Mouse (Mus musculus) layer of hippocampus, adult 9-10 months (tissue): ENCODE measurements around the gene Cxcl1.
"Not testable (repeated sequence)": the region's sequence is repeated elsewhere in the genome, so short reads cannot be mapped to it uniquely, and the experiment has no call there.

ENCODE experiments used
- DNase-seq: peaks from one replicate; pipeline ENCODE4 v3.0.0; 2022; ENCODE audit warnings: low spot score

Gene Cxcl1

GRCm38 (mm10) chr5:90890519-90891463, at the start of gene Cxcl1:
Gene Cxcl1 (plus strand): TSS chr5:90891241.
- DNase-seq: no peak

- DNase-seq: no peak
Observed at GRCm38 (mm10) chr5:90843891-90844290, 47.1 kb upstream of the Cxcl1 start.

DNA sequence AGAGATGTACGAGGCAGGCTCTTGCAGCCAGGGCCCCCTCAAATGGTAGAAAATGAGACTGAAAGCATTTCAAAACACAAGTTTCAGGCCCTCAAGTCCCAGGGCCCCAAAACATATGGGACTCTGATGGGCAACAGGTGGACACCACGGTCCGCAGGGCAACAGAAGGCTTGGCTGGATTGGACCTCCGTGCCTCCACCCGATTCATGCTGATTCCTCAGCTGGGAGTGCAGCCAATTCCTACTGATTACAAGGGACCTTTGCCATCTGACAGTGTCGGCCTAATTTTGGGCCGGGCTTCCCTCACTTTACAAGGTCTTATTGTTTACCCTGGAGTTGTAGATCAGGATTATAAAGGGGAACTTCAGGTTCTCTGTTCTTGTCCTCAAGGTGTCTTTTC, 40.9 kb upstream of the Cxcl1 start:
- not testable (repeated sequence) for DNase-seq

- not testable (repeated sequence) for DNase-seq
Observed at GRCm38 (mm10) chr5:90851391-90851790, 39.6 kb upstream of the Cxcl1 start.

GRCm38 (mm10) chr5:90853206-90853605, 37.8 kb upstream of the Cxcl1 start:
- DNase-seq: no peak

DNA sequence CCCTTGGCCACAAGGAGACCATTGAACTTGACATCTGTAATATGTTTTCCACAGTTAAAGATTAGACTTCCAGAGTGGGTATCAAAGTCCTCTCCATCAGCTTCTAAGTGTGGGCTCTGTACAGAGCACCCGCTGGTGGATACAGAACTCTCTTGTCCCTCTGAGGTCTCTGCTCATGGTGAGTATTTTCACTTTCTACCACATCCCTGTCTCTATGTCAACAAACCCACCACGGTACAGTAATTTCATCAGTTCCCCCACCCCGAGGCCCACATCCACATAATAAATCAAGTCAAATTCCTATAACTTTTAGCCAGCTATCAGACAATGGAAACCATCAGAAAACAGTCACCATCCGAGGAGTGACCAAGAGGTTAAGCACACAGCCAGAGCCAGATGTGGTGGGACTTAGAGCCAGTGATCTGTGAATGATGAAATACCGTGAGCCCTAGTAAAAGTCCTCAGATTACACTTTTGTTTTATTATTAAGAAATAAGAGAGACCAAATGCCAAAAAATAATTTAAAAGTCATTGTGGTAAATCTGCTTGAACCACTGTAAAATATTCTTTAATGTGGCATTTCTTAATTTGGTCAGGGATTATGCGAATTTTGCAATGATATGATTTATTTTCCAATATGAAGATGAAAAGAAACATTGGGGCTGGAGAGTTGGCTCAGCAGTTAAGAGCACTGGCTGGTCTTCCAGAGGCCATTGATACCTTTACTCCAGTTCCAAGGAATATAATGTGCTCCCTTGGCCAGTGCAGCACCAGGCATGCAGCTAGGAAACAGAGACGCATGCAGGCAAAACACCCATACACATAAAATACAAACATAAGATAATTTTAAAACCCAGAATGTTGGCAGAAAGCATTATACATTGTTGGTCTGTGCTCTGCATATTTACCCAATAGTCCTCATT, 35.5 kb upstream of the Cxcl1 start:
- DNase-seq: no peak

GRCm38 (mm10) chr5:90857463-90857862, 33.6 kb upstream of the Cxcl1 start:
- DNase-seq: no peak

DNA sequence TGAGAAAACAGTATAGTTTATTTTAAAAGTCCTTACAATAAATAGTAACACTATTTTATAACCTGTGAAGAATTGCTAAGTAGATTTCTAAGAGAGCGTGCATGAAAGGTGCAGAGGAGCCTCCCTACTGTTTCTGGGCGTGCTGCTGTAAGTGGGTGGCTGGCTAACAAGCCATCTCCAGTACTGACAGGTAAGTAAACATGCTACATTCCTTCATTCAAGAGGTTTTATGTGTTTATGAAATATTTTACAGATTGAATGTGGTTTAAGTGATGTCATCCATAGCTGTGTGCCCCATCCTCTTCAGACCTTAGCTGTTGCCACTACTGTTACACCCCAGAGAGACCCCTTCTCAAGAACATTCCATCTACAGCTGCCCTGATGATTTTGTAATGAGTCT, 32.6 kb upstream of the Cxcl1 start:
- no peak for DNase-seq

DNA sequence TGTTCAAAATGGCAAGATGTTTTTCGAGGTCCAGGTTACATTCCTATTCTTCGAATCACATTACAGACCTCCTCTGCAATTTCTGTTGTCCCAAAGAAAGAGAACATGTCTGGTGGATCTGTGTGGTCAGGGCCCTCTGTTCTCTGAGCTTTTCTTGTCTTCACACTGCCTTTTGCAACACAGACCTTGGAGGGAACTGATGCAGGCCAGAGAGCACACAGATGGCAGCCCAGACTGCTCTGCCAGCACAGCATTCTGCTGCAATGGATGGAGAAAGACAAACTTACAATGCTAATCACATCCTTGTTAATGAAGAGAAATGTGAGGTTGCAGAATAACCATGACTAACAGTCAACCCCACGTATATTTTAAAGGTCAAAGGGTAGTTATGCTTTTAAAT, 32.0 kb upstream of the Cxcl1 start:
- no peak for DNase-seq

DNA sequence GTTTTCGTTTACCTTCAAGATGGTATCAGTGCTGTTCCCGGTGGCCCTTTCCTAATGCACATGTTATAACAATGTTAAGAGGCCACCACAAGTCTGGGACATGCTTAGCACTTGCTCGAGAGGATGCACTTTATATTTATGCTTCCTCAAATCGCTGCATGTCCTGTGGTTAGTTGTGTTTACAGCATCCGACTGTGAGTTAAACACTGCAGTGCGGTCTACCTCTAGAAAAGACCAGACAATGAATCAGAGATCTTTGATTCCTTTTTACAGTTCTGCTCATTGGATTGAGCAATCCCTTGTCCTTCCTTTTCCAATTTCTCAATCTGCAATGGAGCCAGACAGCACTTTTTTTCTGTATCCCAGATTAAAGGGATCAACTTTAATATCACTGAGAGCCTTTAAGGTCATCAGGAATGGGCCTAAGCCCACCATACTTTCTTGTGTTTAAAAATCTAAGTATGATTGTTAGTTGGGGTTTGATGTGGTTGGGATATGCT, 29.1 kb upstream of the Cxcl1 start:
- DNase-seq: no peak

- no peak for DNase-seq
Observed at GRCm38 (mm10) chr5:90866770-90867169, 24.3 kb upstream of the Cxcl1 start.

DNA sequence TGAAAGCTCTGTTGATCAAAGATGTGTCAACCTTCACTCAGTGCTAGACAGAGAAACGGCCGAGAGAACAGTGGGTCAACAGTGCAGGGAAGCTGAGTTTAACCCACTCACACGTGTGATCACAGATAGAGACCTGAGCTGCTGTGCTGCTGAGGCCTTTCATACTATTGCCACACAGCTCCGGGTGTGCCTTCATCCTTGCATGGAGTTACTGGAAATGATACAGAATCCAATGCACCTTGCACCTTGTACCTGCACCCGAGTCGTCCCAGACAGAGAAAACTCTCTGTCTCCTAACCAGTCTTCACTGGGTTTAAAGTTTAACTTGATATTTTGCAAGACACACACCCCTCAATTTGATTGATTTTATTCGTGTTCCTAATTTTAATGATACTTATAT, 18.7 kb upstream of the Cxcl1 start:
- no peak for DNase-seq

GRCm38 (mm10) chr5:90876045-90876444, 15.0 kb upstream of the Cxcl1 start:
- DNase-seq: no peak

DNA sequence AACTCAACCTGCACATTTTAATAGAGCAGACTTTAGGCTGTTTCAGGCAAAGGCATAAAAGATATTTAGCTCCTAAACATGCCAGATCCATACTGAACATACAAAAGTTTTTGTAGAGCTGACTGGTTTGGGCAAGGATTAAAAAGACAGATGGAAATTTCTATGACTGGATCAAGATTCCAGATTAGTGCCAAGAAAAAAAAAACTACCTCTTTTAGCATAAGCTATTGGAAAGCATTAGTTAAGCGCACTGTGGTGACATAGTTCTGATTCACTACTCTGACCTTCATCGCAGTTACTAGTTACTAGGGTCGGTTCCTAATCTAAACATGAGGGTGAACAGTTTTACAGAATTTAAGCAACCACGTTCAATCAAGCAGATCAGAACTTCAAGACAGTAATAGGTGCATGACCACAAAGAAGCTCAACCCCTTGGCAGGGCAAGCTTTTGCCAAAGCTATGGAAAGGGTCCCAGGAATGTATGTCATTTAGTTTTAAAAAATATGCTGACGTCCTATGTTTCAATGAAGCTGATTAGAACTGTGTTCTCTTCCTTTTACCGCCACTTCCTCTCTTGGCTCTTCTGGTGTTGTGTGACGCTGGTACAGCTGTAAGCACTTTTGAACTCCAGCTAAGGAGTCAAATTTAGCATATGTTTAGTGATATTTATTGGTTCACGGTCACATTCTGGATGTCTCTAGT, 14.4 kb upstream of the Cxcl1 start:
- no peak for DNase-seq

- DNase-seq: no peak
Observed at GRCm38 (mm10) chr5:90877173-90877512, 13.9 kb upstream of the Cxcl1 start.

GRCm38 (mm10) chr5:90879307-90880014, 11.6 kb upstream of the Cxcl1 start:
- no peak for DNase-seq

DNA sequence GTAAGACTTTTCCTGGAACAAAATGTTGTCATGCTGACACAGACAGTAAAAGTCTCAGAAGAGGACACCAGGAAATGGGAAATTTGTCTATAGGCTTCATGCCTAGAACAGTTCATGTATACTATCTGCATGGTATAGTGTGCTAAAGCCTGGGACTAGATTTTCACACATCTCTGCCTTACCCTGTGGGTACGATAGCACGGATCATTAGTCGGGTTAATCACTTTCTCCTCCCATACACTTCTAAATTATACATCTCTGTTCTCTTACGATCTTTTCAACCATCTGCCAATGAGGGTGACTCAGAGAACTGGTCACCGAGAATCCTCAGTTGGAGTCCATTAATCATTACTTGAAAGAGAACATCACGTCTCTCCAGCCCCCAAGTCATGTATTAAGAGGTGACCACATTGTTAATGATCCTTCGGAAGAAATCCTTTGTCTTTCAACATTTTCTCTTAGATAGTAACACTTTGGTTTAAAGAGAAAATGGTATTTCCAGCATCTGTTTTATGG, 10.6 kb upstream of the Cxcl1 start:
- no peak for DNase-seq

DNA sequence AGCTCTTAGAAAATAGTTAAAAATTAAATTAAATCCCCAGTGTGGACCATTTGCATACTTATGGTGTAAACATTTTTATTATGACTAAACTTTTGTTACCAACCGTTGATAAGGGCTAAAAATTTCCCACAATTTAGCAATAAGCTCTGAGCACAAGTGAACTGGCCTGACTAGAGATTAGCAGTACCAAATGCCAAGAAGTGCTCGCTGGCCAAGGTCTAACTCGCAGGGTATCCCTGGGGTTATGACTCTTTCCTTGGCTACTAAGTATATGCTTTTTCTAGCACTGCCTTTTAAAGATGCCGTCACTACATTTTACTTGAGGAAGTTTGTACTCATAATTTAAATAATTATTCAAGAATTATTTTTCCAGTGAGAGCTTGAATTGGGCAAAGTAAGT, 10.0 kb upstream of the Cxcl1 start:
- no peak for DNase-seq

DNA sequence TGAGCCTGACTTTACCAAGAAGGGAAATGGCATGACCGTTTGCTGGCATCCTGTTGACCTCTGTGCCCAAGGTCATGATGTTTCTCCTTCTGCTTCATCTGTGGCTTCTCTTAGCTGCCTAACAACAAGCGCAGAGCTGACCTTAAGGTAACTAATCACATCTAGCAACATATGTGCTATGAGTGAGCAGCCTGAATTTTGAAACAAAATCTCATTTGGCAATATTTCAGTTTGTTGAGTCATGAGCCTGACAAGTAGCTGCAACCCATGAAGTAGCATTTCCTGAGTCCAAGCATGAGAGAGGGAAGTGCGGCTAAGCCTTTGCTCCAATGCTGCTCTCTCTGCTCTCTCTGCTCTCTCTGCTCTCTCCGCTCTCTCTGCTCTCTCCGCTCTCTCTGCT, 9.4 kb upstream of the Cxcl1 start:
- DNase-seq: no peak

- DNase-seq: no peak
Observed at GRCm38 (mm10) chr5:90882146-90882545, 8.9 kb upstream of the Cxcl1 start.

DNA sequence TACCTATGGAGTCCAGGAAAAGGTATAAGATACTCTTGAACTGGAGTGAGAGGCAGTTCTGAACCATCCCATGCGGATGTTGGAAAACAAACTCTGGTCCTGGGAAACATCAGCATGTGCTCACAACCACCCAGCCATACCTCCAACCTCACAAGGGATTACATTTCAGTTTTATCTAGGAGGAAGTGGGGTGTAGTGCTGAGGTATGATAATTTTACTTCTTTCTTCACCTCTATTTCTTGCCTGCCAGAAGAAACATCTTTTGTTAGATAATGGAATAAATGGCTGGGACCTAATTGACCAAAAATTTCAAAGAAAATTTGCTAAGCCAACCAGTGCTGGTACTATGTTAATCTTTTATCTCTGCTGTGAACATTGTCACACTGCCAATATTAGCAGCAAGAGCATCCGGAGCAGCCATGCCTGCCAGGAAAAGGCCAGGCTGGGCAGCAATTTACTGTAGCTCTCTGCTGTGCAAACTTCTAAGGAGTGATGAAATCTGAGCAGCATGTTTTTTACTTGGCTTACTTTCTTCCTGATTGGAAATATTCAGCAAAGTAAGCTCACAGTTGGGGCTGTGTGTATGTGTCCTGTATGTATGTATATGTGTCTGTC, 6.3 kb upstream of the Cxcl1 start:
- DNase-seq: no peak
